Mouse (Mus musculus) gastrocnemius, postnatal 14 days (tissue): ENCODE results near the gene Pipox. TPM values are rescaled to one million over a fixed set of nuclear protein-coding genes. Genes with fewer than 3 reads are reported as not detected.

Experiments used
- DNase-seq: peaks from one replicate; pipeline ENCODE4 v3.0.0; 2021; ENCODE audit warnings: mixed read lengths
- intact Hi-C: fragments of 180-260 bp; cut with DNase I; formaldehyde crosslinking; loops from one replicate; pipeline ENCODE4 v1.15.1; 2025; ENCODE audit warnings: low total_unique reads
- total RNA-seq, 2 experiments: library from RNA; stranded (reverse); gene quantifications; 2 replicates each; pipeline ENCODE4 v1.2.3; 2021

Pipox gene
- total RNA-seq, 2 experiments from 2014 or later = 0.94 TPM; not detected in 1

GRCm38 (mm10) chr11:77888846-77889245, 5.0 kb downstream of the Pipox start:
- intact Hi-C loops = no loop called here

DNA sequence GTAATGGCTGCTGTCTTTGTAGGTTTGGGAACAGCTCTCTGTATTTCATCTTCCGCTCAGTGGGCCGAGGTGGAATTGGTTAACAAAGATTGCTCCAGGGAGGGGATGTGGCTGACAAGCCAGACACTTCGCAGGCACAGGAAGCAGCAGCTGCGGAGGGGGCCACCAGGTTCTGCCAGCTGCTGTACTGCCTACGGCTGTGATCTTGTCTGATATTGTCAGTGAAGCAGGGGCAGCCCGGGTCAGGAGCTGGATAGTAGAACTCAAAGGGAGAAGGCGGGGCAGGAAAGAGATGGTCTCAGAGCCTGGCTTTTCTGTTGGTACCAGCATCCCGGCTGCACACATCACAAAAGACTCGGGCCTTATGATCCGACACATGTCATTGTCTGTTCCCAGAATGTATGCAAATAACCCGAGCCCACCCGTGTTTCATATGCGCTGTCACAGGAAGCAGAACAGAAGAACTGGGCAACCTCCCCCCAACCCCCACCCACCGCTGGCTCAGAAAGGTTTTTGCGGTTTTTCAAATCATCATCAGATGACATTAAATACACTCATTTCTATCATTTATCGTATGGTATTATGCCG, 6.4 kb downstream of the Pipox start:
- intact Hi-C loops = no loop called here
- no peak for DNase-seq

More at GRCm38 (mm10) chr11:77888846-77889245, 5.0 kb downstream of the Pipox start:
- no peak for DNase-seq

- intact Hi-C loops = no loop called here
- no peak for DNase-seq
Observed at GRCm38 (mm10) chr11:77885246-77885575, 8.7 kb downstream of the Pipox start.

DNA sequence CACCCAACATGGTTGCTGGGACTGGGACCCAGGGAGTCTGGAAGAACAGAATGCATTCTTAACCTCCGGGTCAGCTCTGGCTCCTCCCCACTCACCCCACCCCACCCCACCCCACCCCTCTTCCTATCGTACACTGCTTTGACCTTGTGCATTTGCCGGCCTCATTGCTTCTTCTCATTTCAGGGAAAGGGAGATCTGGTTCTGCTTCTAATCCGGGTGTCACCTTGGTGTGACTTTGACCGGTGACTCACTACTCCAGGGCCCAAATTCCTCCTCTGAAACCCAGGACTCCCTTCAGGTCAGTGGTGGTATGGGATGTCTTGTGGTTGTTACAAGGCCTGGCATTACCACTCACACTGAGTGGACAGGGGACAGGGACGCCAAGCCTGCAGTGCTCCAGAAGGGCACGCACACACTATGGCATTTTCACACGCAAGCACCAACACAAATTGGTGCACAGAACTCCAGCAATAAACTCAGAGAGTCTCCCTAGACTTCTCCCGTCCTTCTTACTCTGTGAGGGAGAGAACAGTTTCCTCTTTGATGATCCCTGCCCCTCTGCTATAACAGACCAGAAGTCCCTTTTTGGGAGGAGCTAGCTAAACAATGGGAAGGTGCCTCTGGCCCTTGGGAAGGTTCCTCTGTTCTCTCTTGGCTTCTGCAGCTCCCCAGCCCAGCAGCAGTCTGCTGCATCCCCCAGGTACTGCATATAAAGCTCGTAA, 9.2 kb downstream of the Pipox start:
- DNase-seq = no peak
- intact Hi-C loops = no loop called here

- intact Hi-C loops = no loop called here
- DNase-seq = no peak
Observed at GRCm38 (mm10) chr11:77876760-77877148, 17.1 kb downstream of the Pipox start.

GRCm38 (mm10) chr11:77875847-77876759, 17.8 kb downstream of the Pipox start:
- no peak for DNase-seq

DNA sequence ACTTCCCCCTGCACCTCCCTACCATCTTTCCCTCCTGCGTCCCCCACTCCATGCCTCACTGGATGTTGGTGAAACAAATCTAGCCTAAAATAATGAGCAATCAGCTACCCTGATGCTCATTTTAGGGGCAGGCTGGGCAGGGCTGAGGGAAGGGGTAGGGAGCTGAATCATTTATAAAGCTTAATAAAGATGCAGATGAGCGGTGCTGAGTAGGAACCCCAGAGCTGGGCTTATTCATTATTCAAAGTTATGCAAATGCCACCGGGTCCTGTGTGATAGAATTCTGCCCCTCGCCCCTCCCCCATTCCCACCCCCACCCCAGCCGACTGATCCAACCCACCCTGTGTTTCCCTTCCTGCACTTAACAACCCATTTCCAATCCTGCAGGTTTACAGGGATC, 18.6 kb downstream of the Pipox start:
- no peak for DNase-seq
- intact Hi-C loops = no loop called here

More at GRCm38 (mm10) chr11:77875847-77876759, 17.8 kb downstream of the Pipox start:
- intact Hi-C loops = no loop called here

DNA sequence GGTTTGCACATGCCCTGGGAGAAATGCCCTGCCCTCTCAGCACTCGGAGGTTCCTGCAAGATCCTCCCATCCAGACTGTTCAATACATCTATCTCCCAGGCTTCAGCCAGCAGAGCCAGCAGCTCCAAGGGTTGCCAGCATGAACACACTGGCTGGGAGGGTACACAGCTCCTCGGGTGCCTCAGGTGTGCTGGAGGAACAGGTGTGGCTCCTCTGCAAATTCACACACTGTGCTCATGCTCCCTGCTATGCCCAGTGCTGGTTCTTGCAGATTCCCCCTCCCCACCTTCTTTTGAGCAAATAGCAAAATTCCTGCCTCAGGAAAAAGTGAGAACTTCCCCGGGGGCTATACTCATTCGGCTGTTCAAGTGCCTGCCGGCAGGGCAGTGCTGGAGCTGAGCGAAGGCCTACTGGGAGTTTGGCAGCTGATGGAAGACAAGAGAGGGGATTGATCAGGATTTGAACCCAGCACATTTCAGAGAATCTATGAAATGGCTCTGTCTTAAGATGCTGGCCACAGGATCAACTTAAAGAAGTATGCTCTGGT, 19.1 kb downstream of the Pipox start:
- DNase-seq = no peak
- intact Hi-C loops = no loop called here

DNA sequence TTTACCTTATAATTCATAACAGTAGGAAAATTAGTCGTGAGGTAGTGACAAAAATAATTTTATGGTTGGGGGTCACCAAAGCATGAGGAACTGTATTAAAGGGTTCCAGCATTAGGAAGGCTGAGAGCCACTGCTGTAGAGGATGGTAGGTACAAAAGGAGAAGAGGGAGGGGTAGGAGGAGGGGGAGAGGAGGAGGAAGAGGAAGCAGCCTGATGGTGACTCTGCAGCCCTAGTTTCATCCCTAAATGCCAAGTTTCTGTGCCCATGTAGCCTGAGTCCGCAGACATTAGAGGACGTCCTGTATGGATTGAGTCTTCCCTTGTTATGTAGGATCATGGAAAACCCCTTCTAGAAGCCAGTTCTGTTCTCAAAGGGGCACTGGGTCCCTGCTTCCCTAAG, 20.8 kb downstream of the Pipox start:
- intact Hi-C loops = no loop called here
- no peak for DNase-seq

DNA sequence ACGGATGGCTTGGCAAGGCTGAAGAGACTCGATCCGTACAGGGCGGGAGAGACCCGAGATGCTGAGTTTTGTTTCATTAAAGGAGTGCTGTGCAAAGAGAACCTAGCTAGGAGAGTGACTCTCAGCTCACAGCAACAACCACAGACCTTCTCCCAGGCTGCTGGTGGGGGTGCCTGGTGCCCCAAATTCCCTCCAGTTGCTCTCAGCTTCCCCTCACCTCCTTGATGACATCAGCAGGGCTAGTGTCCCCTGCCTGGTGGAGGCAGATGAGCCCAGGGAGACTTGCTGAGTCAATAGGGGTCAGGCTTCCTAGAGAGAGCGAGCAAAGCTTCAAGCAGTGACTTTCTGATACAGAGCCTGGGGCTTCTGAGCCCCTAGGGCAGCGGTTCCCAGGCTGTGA, 21.2 kb downstream of the Pipox start:
- no peak for DNase-seq
- intact Hi-C loops = no loop called here

- intact Hi-C loops = no loop called here
- DNase-seq = no peak
Observed at GRCm38 (mm10) chr11:77872236-77872635, 21.7 kb downstream of the Pipox start.

- DNase-seq = no peak
- intact Hi-C loops = no loop called here
Observed at GRCm38 (mm10) chr11:77871436-77871835, 22.5 kb downstream of the Pipox start.

DNA sequence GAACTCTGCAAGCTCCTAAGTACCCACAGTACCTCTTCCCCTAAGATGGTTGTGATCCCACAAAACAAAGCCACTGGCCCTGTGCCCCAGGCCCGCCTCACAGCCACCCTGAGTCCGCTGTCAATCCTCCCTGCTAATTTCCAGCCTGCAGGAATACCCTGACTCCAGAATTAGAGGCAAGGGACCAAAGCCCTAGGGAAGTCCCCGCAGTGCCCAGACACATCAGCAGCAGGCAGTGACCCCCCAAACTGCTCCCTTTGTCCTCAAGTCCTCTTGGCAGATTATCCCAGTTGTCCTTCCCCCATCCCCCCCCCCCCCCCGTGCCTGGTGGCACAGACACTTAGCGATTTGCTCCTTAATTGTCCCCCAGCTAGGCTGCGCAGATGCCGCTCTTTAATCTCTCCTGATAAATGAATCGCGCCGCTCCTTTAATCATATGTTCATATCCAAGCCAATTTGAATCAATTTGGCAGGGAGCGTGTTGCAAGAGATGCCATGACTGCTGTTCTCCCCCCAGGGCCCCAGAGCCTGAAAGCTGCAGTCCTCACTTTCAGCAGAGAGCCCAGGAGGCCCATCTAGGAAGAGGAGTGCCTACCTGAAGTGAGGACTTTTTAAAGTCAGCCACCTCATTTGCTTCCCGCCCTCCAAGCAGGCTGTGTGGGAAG, 26.3 kb downstream of the Pipox start:
- intact Hi-C loops = no loop called here
- DNase-seq = no peak

DNA sequence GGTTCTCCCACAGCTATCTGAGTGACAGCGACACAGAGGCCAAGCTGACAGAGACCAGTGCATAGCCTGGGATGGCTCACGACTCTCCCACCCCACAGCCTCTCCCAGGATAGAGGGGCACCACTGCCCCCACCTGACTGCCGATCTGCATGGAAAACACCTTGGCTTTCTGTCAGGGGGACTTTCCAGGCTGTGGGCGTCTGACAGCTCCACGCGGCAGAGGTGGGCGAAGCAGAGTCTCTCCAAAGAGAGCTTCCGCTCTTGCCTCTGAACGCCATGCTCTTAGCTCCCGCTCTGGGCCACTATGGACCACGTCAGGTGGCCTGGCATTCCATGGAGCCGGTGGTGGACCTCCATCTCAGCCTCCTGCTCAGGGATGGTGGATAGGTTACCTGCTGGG, 29.1 kb downstream of the Pipox start:
- DNase-seq = no peak
- intact Hi-C loops = no loop called here

DNA sequence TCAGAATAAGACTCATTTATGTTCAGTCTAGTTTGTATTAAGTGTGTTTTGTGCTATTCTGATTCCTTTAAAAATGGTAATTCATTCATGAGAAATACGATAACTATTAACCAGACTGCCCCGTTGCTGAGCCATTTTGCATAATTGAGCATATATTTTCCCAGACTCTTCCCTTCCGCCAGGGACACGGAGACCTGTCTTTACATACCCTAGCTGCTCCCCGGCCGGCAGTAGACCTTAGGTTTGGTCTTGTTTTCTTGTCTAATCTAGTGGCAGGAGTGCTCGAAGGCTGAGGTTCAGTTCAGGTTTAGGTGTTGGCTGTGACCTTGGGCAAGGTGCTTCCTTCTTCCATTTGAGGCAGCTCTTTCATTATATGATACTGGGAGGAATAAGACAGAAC, 31.0 kb downstream of the Pipox start:
- intact Hi-C loops = no loop called here

DNA sequence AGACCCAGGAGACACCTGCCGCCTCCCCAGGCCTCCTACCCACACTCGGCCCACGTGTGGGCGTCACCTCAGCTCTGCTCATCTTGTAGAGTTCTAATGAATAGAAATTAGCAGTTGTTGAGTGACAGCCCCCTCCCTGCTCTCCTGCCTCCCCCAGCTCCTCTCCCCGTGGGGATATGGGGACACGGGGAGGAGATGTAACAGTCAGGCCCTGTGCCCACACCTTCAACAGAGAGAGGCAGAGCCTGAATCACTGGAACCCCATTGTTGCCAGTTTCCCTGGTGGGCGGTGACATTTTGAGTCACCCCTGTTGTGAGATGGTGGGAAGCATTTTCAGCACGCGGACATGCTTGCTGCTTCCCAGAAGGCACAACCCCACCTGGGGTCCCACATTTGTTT, 32.9 kb downstream of the Pipox start:
- no peak for DNase-seq
- intact Hi-C loops = no loop called here

More for the DNA sequence above, 31.0 kb downstream of the Pipox start:
- no peak for DNase-seq

DNA sequence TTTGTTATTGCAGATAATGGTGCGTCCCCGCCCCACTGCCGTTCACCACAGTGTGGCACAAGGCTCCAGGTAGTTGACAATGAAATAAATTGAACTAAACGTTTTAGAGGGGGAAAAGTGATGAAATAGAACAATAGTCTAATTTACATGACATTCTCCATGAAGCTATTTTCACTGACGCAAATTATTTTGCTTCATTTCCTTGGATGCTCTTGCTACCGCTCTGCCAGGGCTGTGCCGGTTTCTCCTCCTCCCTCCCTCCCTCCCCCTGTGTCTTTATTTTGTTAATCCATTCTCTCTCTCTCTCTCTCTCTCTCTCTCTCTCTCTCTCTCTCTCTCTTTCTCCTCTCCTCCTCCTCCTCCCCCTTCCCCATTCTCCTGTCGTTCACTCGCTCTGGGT, 35.3 kb downstream of the Pipox start:
- no peak for DNase-seq
- intact Hi-C loops = no loop called here

GRCm38 (mm10) chr11:77857089-77857488, 36.8 kb downstream of the Pipox start:
- intact Hi-C loops = no loop called here
- no peak for DNase-seq

DNA sequence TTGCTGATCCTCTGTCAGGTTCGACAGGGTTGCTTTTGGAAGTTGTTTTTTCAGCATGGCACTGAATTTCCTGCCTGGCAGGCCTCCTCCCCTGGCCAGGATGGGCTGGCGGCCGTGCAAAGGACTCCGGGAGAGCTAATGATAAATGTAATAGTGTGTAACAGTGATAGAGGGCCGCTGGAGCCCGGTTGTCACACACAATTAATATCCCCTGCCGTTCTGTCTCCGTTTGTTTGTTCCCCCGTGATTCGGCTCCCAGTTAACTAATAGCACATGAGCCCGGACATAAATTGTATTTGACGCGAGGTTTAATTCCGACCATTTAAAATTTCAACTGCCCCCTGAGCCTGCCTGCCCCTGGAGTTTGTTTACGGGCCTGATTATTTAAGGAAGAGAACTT, 38.5 kb downstream of the Pipox start:
- no peak for DNase-seq
- intact Hi-C loops = no loop called here

- DNase-seq = no peak
- intact Hi-C loops = no loop called here
Observed at GRCm38 (mm10) chr11:77854641-77855040, 39.3 kb downstream of the Pipox start.
